Mouse (Mus musculus) megakaryocyte, adult 5-6 weeks (primary cell): ENCODE measurements around the gene Tceal1. TPM values are rescaled to one million over a fixed set of nuclear protein-coding genes. Genes with fewer than 3 reads are reported as not detected.
"Not testable (repeated sequence)": the region's sequence is repeated elsewhere in the genome, so short reads cannot be mapped to it uniquely, and the experiment has no call there.

Experiments
- ATAC-seq: 2 replicates; pipeline ENCODE4 v1.8.0; 2016; ENCODE audit warnings: mild to moderate bottlenecking, inconsistent platforms; ENCODE audit not compliant: poor library complexity, severe bottlenecking
- total RNA-seq, 2 experiments: library from RNA; stranded (forward) in 1 of 2; stranded (reverse) in 1 of 2; fragments of 153-499, 151-499 nt in 1 of 2; fragments of 221-1000, 200-1000 nt in 1 of 2; gene quantifications; 2 replicates each; pipeline versions ENCODE4 v1.2.3 to v1.2.4; 2015 to 2017

Gene Tceal1
- total RNA-seq (2015) = 0.16 TPM in 1 of 2 replicates, not detected in the other
- 0.11 TPM in 1 of 2 replicates, not detected in the other for total RNA-seq (2017)

GRCm38 (mm10) chrX:136707446-136708167 lies at the start of gene Tceal1:
Gene Tceal1, plus strand, starts transcription at chrX:136707982.
- ATAC-seq = peak; percentile 47

- no peak for ATAC-seq
Measured at GRCm38 (mm10) chrX:136666281-136666706, 41.5 kb upstream of the Tceal1 start.

GRCm38 (mm10) chrX:136666762-136667464 lies 40.9 kb upstream of the Tceal1 start:
- ATAC-seq = not testable (repeated sequence)

- ATAC-seq = no peak
Measured at GRCm38 (mm10) chrX:136668794-136669193, 39.0 kb upstream of the Tceal1 start.

- no peak for ATAC-seq
Measured at GRCm38 (mm10) chrX:136680989-136681388, 26.8 kb upstream of the Tceal1 start.

GRCm38 (mm10) chrX:136691606-136692293 lies 16.0 kb upstream of the Tceal1 start:
- not testable (repeated sequence) for ATAC-seq

GRCm38 (mm10) chrX:136692294-136692675 lies 15.5 kb upstream of the Tceal1 start:
- ATAC-seq = no peak

- ATAC-seq = no peak
Measured at GRCm38 (mm10) chrX:136693196-136693595, 14.6 kb upstream of the Tceal1 start.

- ATAC-seq = peak; percentile 75
Measured at GRCm38 (mm10) chrX:136708168-136708681, 443 bp downstream of the Tceal1 start.

- ATAC-seq = no peak
Measured at GRCm38 (mm10) chrX:136708782-136709181, 1.0 kb downstream of the Tceal1 start.

- not testable (repeated sequence) for ATAC-seq
Measured at GRCm38 (mm10) chrX:136714742-136715474, 7.1 kb downstream of the Tceal1 start.

GRCm38 (mm10) chrX:136732016-136732415 lies 24.2 kb downstream of the Tceal1 start:
- no peak for ATAC-seq

- ATAC-seq = no peak
Measured at GRCm38 (mm10) chrX:136740087-136740790, 32.5 kb downstream of the Tceal1 start.

- peak; percentile 84 for ATAC-seq
Measured at GRCm38 (mm10) chrX:136740791-136741650, 33.2 kb downstream of the Tceal1 start.

GRCm38 (mm10) chrX:136741651-136742201 lies 33.9 kb downstream of the Tceal1 start:
- peak; percentile 61 for ATAC-seq

- ATAC-seq = no peak
Measured at GRCm38 (mm10) chrX:136742241-136742640, 34.5 kb downstream of the Tceal1 start.

- ATAC-seq = peak; percentile 14; the same call in 1 of the 2 replicates
Measured at GRCm38 (mm10) chrX:136742661-136743103, 34.9 kb downstream of the Tceal1 start.

GRCm38 (mm10) chrX:136743459-136743858 lies 35.7 kb downstream of the Tceal1 start, which contains the start of gene Morf4l2:
Gene Morf4l2, minus strand, starts transcription at chrX:136743690.
- no peak for ATAC-seq
